Mouse (Mus musculus) forebrain, embryonic 14.5 days (tissue): ENCODE results near the gene Scgb1a1. TPM values are rescaled to one million over a fixed set of nuclear protein-coding genes. Genes with fewer than 3 reads are reported as not detected.
A peak's percentile ranks its signal among the peaks of the same experiment; 100 is the strongest.
"Not testable (repeated sequence)": the region's sequence is repeated elsewhere in the genome, so short reads cannot be mapped to it uniquely, and the experiment has no call there.

Source experiments
- ATAC-seq: fragments of 200-750 bp; cut with Nextera tagmentation; 2 replicates; pipeline ENCODE4 v1.8.0; 2017; ENCODE audit warnings: mild to moderate bottlenecking, moderate library complexity
- DNase-seq: peaks from one replicate; pipeline ENCODE4 v3.0.0-alpha.2; 2015; ENCODE audit warnings: low spot score
- H3K27ac ChIP-seq: fragments of 300-500 bp; sonication (generic); 2 replicates; pipeline ENCODE4 v1.5.1; 2014; ENCODE audit warnings: low read depth, mild to moderate bottlenecking, control low read depth, low read length, moderate library complexity
- H3K27me3 ChIP-seq: fragments of 300-500 bp; sonication (generic); replicated peaks from 2 replicates; pipeline ENCODE4 v1.6.1; 2014; ENCODE audit warnings: low read length, control low read depth, mixed read lengths; ENCODE audit not compliant: control insufficient read depth, insufficient read depth
- H3K36me3 ChIP-seq: fragments of 300-500 bp; sonication (generic); 2 replicates; pipeline ENCODE4 v1.6.1; 2014; ENCODE audit warnings: low read length, control low read depth; ENCODE audit not compliant: control insufficient read depth, insufficient read depth
- H3K4me1 ChIP-seq: fragments of 300-500 bp; sonication (generic); 2 replicates; pipeline ENCODE4 v1.6.1; 2014; ENCODE audit warnings: antibody characterized with exemption, low read length, control low read depth; ENCODE audit not compliant: control insufficient read depth, insufficient read depth
- H3K4me2 ChIP-seq: fragments of 300-500 bp; sonication (generic); 2 replicates; pipeline ENCODE4 v1.6.1; 2014; ENCODE audit warnings: mild to moderate bottlenecking, control low read depth, low read length
- H3K4me3 ChIP-seq: fragments of 300-500 bp; sonication (generic); 2 replicates; pipeline ENCODE4 v1.5.1; 2014; ENCODE audit warnings: low read depth, low read length, control low read depth
- H3K9ac ChIP-seq: fragments of 300-500 bp; sonication (generic); 2 replicates; pipeline ENCODE4 v1.6.1; 2014; ENCODE audit warnings: mild to moderate bottlenecking, low read length, control low read depth, moderate library complexity
- H3K9me3 ChIP-seq: fragments of 300-500 bp; sonication (generic); replicated peaks from 2 replicates; pipeline ENCODE4 v1.6.1; 2016; ENCODE audit warnings: low read length, control low read depth, mixed read lengths; ENCODE audit not compliant: control insufficient read depth
- WGBS: fragments of 180-500 bp; shearing (Covaris S2); extraction: QIAGEN DNeasy Blood & Tissue Kit; methylation state at CpG from one replicate; pipeline ENCODE4 v1.1.7; 2014; 5-methylcytosine and 5-hydroxymethylcytosine counted together
- polyA plus RNA-seq: library from polyadenylated mRNA; unstranded; fragments of >200 nt; fragmentation: Nextera tagmentation; extraction: Ambion mirVana; gene quantifications from 2 replicates; pipeline ENCODE4 v1.2.1, GENCODE M21; 2014

Scgb1a1 gene
- polyA plus RNA-seq, 1 experiment from 2014 or later, result not detected

DNA sequence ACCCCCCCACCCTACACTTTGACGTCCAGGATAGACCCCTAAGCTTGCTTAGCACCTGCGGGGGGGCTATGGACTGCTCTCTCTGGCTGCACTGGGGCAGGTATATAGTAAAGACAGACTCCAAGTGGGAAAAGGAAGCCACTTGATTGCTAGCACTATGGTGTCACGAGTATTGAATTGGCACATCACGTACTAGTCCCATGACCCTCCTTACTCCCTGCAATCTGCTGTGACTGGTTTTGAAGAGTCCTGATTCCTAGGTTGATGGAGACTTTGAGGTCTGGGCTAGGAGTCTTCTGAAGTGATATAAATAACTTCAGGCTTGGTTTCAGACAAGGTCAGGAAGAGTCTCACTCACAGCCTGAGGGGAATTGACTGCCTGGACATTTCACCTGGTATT, 2.4 kb upstream of the Scgb1a1 start:
- H3K9me3 ChIP-seq, result no peaks in the 10 kb centered on the region
- no peak overlapping the region for H3K4me3 ChIP-seq
- ATAC-seq, result no peak
- no peaks in the 10 kb centered on the region for H3K4me1 ChIP-seq
- WGBS, result 71% methylated on average over 4 of the region's 4 CpGs
- H3K27me3 ChIP-seq, result no peaks in the 10 kb centered on the region
- H3K36me3 ChIP-seq, result no peaks in the 10 kb centered on the region
- DNase-seq, result no peak
- H3K4me2 ChIP-seq, result no peak overlapping the region
- H3K9ac ChIP-seq, result no peak overlapping the region
- H3K27ac ChIP-seq, result no peak overlapping the region

DNA sequence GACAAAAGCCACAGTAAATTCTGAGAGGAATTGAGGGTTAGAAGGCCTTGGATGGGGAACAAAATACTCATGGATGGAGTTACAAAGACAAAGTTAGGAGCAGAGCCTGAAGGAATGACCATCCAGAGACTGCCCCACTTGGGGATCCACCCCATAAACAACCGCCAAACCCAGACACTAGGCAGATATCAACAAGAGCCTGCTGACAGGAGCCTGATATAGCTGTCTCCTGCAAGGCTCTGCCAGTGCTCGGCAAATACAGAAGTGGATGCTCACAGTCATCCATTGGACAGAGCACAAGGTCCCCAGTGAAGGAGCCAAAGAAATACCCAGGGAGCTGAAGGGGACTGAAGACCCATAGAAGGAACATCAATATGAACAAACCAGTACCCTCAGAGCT, 3.9 kb downstream of the Scgb1a1 start:
- not testable (repeated sequence) for H3K4me2 ChIP-seq, H3K9ac ChIP-seq, DNase-seq, ATAC-seq, H3K27ac ChIP-seq, H3K4me1 ChIP-seq, H3K4me3 ChIP-seq, H3K36me3 ChIP-seq, H3K27me3 ChIP-seq, H3K9me3 ChIP-seq
- WGBS, result 84% methylated on average over 2 of the region's 2 CpGs

DNA sequence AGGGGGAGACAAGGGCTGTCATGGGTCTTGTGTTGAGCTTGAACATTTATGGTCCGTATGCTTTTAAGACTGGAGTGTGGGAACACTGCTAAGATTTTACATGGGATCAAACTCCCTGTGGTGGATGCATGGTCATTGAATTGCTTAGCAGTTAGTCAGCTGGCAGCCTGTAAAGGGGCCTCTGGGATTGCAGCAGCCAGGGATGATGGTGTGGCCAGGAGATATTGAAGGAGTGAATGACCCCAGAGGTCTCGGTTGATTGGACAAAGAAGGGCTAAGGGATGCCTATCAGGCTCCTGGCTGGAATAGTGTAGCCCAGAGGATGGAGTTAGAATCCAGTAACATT, 4.8 kb downstream of the Scgb1a1 start:
- no peaks in the 10 kb centered on the region for H3K4me1 ChIP-seq
- H3K27me3 ChIP-seq, result no peaks in the 10 kb centered on the region; the same call in 1 of the 2 replicates
- H3K36me3 ChIP-seq, result no peaks in the 10 kb centered on the region
- H3K4me2 ChIP-seq, result no peak overlapping the region
- 84% methylated on average over 2 of the region's 2 CpGs for WGBS
- ATAC-seq (no peak; the same call in 1 of the 2 replicates), DNase-seq (no peak)
- peak overlapping the region; percentile 14; the same call in 1 of the 2 replicates for H3K9ac ChIP-seq
- no peak overlapping the region for H3K4me3 ChIP-seq
- no peaks in the 10 kb centered on the region for H3K9me3 ChIP-seq
- H3K27ac ChIP-seq, result no peak overlapping the region

GRCm38 (mm10) chr19:9082191-9083009, 5.4 kb downstream of the Scgb1a1 start:
- H3K4me3 ChIP-seq, result no peak overlapping the region
- H3K4me1 ChIP-seq, result no peaks in the 10 kb centered on the region
- 17% methylated on average over 23 of the region's 23 CpGs for WGBS
- H3K27ac ChIP-seq, result no peak overlapping the region
- no peaks in the 10 kb centered on the region; the same call in 1 of the 2 replicates for H3K27me3 ChIP-seq
- H3K36me3 ChIP-seq, result no peaks in the 10 kb centered on the region
- DNase-seq (peak; percentile 87), ATAC-seq (peak; percentile 97)
- H3K9me3 ChIP-seq, result no peaks in the 10 kb centered on the region
- H3K4me2 ChIP-seq, result peak overlapping the region; percentile 25; the same call in 1 of the 2 replicates
- peak overlapping the region; percentile 14; the same call in 1 of the 2 replicates for H3K9ac ChIP-seq

- WGBS, result 86% methylated on average over 14 of the region's 14 CpGs
- no peak overlapping the region; the same call in 1 of the 2 replicates for H3K9ac ChIP-seq
- no peak overlapping the region; the same call in 1 of the 2 replicates for H3K4me2 ChIP-seq
- no peaks in the 10 kb centered on the region; the same call in 1 of the 2 replicates for H3K27me3 ChIP-seq
- H3K27ac ChIP-seq, result no peak overlapping the region
- DNase-seq, result no peak
- H3K4me3 ChIP-seq, result no peak overlapping the region
- peak; percentile 35 for ATAC-seq
- H3K36me3 ChIP-seq, result no peaks in the 10 kb centered on the region
- no peaks in the 10 kb centered on the region for H3K9me3 ChIP-seq
- H3K4me1 ChIP-seq, result no peaks in the 10 kb centered on the region
Observed at GRCm38 (mm10) chr19:9081311-9082190, 6.2 kb downstream of the Scgb1a1 start.

DNA sequence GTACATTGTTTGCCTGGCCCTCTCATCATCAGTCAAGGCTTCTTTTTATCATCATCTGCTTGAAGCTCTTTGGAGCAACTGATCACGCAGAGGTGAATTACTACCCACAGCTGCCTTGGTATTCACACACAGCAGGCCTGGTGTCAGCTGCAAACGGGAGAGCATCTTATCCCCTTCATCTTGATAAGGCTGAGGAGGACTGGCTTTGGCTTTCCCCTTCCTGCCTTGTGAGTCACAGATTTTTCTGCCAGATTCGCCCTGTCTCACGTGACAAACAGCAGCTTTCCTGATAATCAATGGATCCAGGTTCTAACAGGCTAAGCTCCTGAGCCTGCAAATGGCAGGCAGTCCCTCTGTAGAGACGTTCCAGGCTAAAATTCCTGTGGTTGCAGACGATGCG, 7.8 kb downstream of the Scgb1a1 start:
- 31% methylated on average over 7 of the region's 7 CpGs for WGBS
- Histone ChIP-seq H3K4me2 (no peak overlapping the region), H3K9ac (no peak overlapping the region), H3K4me1 (no peaks in the 10 kb centered on the region), H3K9me3 (no peaks in the 10 kb centered on the region), H3K27me3 (no peaks in the 10 kb centered on the region; the same call in 1 of the 2 replicates), H3K36me3 (no peaks in the 10 kb centered on the region), H3K27ac (no peak overlapping the region), H3K4me3 (no peak overlapping the region)
- ATAC-seq (no peak), DNase-seq (peak; percentile 29)

- no peak for DNase-seq
- 80% methylated on average over 4 of the region's 4 CpGs for WGBS
- Histone ChIP-seq H3K4me2 (no peak overlapping the region), H3K36me3 (no peaks in the 10 kb centered on the region), H3K9ac (no peak overlapping the region), H3K9me3 (no peaks in the 10 kb centered on the region), H3K27ac (no peak overlapping the region), H3K4me1 (no peaks in the 10 kb centered on the region), H3K4me3 (no peak overlapping the region), H3K27me3 (no peaks in the 10 kb centered on the region)
- ATAC-seq, result no peak
Observed at GRCm38 (mm10) chr19:9076982-9077660, 10.6 kb downstream of the Scgb1a1 start.

GRCm38 (mm10) chr19:9076035-9076434, 11.7 kb downstream of the Scgb1a1 start:
- no peak overlapping the region for H3K4me3 ChIP-seq
- no peak overlapping the region for H3K4me2 ChIP-seq
- H3K9me3 ChIP-seq, result no peaks in the 10 kb centered on the region
- H3K27me3 ChIP-seq, result no peaks in the 10 kb centered on the region
- peaks cover 6% of the 10 kb centered on the region for H3K4me1 ChIP-seq
- DNase-seq (no peak), ATAC-seq (no peak)
- no peak overlapping the region for H3K9ac ChIP-seq
- H3K27ac ChIP-seq, result no peak overlapping the region
- WGBS, result 88% methylated on average over 3 of the region's 3 CpGs
- H3K36me3 ChIP-seq, result no peaks in the 10 kb centered on the region
